Mouse (Mus musculus) G1E (cell line): Measurements from ENCODE around the gene Cspg4. TPM values are rescaled to one million over a fixed set of nuclear protein-coding genes. Genes with fewer than 3 reads are reported as not detected.

Source experiments
- ATAC-seq: 2 replicates; pipeline ENCODE4 v1.8.0; 2016; ENCODE audit warnings: mild to moderate bottlenecking; ENCODE audit not compliant: insufficient number of reproducible peaks, poor library complexity, low FRiP score, severe bottlenecking; ENCODE audit errors: extremely low read depth
- DNase-seq: peaks from one replicate; pipeline ENCODE4 v3.0.0; 2012; ENCODE audit warnings: low spot score
- H3K27me3 ChIP-seq: 2 replicates; pipeline ENCODE4 v1.6.1; 2012; ENCODE audit warnings: mild to moderate bottlenecking, low read length, inconsistent platforms; ENCODE audit not compliant: insufficient read depth
- H3K36me3 ChIP-seq: replicated peaks from 2 replicates; pipeline ENCODE3; 2012; ENCODE audit warnings: mild to moderate bottlenecking, inconsistent platforms
- H3K4me1 ChIP-seq: 2 replicates; pipeline ENCODE4 v1.6.1; 2012; ENCODE audit warnings: low read depth, low read length, inconsistent platforms, mixed read lengths; ENCODE audit not compliant: insufficient read depth
- H3K4me3 ChIP-seq: 2 replicates; pipeline ENCODE4 v1.5.1; 2012; ENCODE audit warnings: low read depth, mild to moderate bottlenecking, inconsistent platforms, low read length, moderate library complexity, mixed read lengths
- H3K9me3 ChIP-seq: replicated peaks from 2 replicates; pipeline ENCODE4 v1.6.1; 2012; ENCODE audit warnings: inconsistent platforms
- CTCF ChIP-seq: IDR thresholded peaks from 2 replicates; pipeline ENCODE4 v1.5.1; 2012; ENCODE audit warnings: low read depth, low read length, inconsistent platforms, mixed read lengths
- GATA1 ChIP-seq: IDR thresholded peaks from 2 replicates; pipeline ENCODE4 v1.6.1; 2012; ENCODE audit warnings: borderline replicate concordance, low read length, inconsistent platforms, mixed read lengths
- GATA2 ChIP-seq: IDR thresholded peaks from 2 replicates; pipeline ENCODE4 v1.6.1; 2012; ENCODE audit warnings: low read depth, low read length, inconsistent platforms, borderline replicate concordance
- POLR2AphosphoS5 ChIP-seq: IDR thresholded peaks from 2 replicates; pipeline ENCODE4 v1.6.1; 2012; ENCODE audit warnings: low read depth, low read length, inconsistent platforms; ENCODE audit not compliant: insufficient replicate concordance
- TAL1 ChIP-seq: conservative IDR thresholded peaks from 2 replicates; pipeline ENCODE4 v1.6.1; 2012; ENCODE audit warnings: low read depth, low read length, inconsistent platforms, mixed read lengths
- polyA plus RNA-seq: library from polyadenylated mRNA; stranded (reverse); fragments of >175 nt; gene quantifications from 2 replicates; pipeline ENCODE4 v1.2.3, GENCODE M21; 2012
- total RNA-seq, 2 experiments: library from RNA; stranded (forward) in 1 of 2; stranded (reverse) in 1 of 2; fragments of 200-1000 nt in 1 of 2; fragments of >200 nt in 1 of 2; fragmentation: Nextera tagmentation in 1 of 2; gene quantifications; 2 replicates each; pipeline ENCODE4 v1.2.3; 2014 to 2017

Gene Cspg4
- total and polyA plus RNA-seq, 3 experiments, result 0.16 TPM; not detected in 2

GRCm38 (mm10) chr9:56892111-56892510 lies 27.3 kb downstream of the Cspg4 start:
- no peak for ATAC-seq
- no peak for DNase-seq
- H3K4me1 ChIP-seq, result peaks cover 21% of the 10 kb centered on the region
- H3K36me3 ChIP-seq, result no peaks in the 10 kb centered on the region
- no peak overlapping the region for H3K4me3 ChIP-seq
- peaks cover 55% of the 10 kb centered on the region for H3K27me3 ChIP-seq
- TF ChIP-seq GATA1, result no peak
- no peak for TF ChIP-seq TAL1
- TF ChIP-seq CTCF, result no peak
- no peak for TF ChIP-seq GATA2
- no peak for TF ChIP-seq POLR2AphosphoS5
- no peaks in the 10 kb centered on the region for H3K9me3 ChIP-seq

GRCm38 (mm10) chr9:56893313-56893712 lies 28.5 kb downstream of the Cspg4 start:
- DNase-seq (no peak), ATAC-seq (no peak)
- Histone ChIP-seq H3K36me3 (no peaks in the 10 kb centered on the region), H3K27me3 (peaks cover 56% of the 10 kb centered on the region), H3K4me3 (no peak overlapping the region), H3K4me1 (peaks cover 17% of the 10 kb centered on the region), H3K9me3 (no peaks in the 10 kb centered on the region)
- TF ChIP-seq CTCF, result no peak

- H3K4me1 ChIP-seq, result peaks cover 17% of the 10 kb centered on the region
- DNase-seq (no peak), ATAC-seq (no peak)
- H3K36me3 ChIP-seq, result no peaks in the 10 kb centered on the region
- H3K27me3 ChIP-seq, result peaks cover 57% of the 10 kb centered on the region
- TF ChIP-seq TAL1 (no peak), GATA2 (no peak)
- H3K9me3 ChIP-seq, result no peaks in the 10 kb centered on the region
- no peak overlapping the region for H3K4me3 ChIP-seq
These were observed 29.2 kb downstream of the Cspg4 start for GRCm38 (mm10) chr9:56894006-56894405.

GRCm38 (mm10) chr9:56896779-56897178 lies 31.9 kb downstream of the Cspg4 start:
- ATAC-seq, result no peak
- Histone ChIP-seq H3K4me1 (peaks cover 5% of the 10 kb centered on the region), H3K4me3 (no peak overlapping the region), H3K27me3 (peaks cover 63% of the 10 kb centered on the region), H3K36me3 (no peaks in the 10 kb centered on the region), H3K9me3 (no peaks in the 10 kb centered on the region)
- no peak for TF ChIP-seq CTCF
- no peak for TF ChIP-seq TAL1
- TF ChIP-seq POLR2AphosphoS5, result no peak
- no peak for TF ChIP-seq GATA2
- TF ChIP-seq GATA1, result no peak
- DNase-seq, result no peak

GRCm38 (mm10) chr9:56899409-56899808 lies 34.6 kb downstream of the Cspg4 start:
- ATAC-seq (no peak), DNase-seq (no peak)
- Histone ChIP-seq H3K36me3 (no peaks in the 10 kb centered on the region), H3K27me3 (peaks cover 41% of the 10 kb centered on the region), H3K9me3 (no peaks in the 10 kb centered on the region), H3K4me3 (no peak overlapping the region), H3K4me1 (0 out of 2 replicates have a peak, but pooled peaks cover 4% of the 10 kb centered on the region)
- TF ChIP-seq CTCF (no peak), GATA2 (no peak), POLR2AphosphoS5 (no peak), GATA1 (no peak), TAL1 (no peak)

- H3K27me3 ChIP-seq, result peaks cover 37% of the 10 kb centered on the region
- H3K36me3 ChIP-seq, result no peaks in the 10 kb centered on the region
- TF ChIP-seq GATA2, result no peak
- no peak for TF ChIP-seq POLR2AphosphoS5
- no peak for TF ChIP-seq CTCF
- TF ChIP-seq GATA1, result no peak
- no peak for TF ChIP-seq TAL1
- 0 out of 2 replicates have a peak, but pooled peaks cover 4% of the 10 kb centered on the region for H3K4me1 ChIP-seq
- no peak overlapping the region for H3K4me3 ChIP-seq
- DNase-seq (no peak), ATAC-seq (no peak)
- H3K9me3 ChIP-seq, result no peaks in the 10 kb centered on the region
These were observed 35.2 kb downstream of the Cspg4 start for GRCm38 (mm10) chr9:56900060-56900459.

- H3K36me3 ChIP-seq, result no peaks in the 10 kb centered on the region
- H3K4me1 ChIP-seq, result 0 out of 2 replicates have a peak, but pooled peaks cover 4% of the 10 kb centered on the region
- no peak for ATAC-seq
- no peak overlapping the region for H3K4me3 ChIP-seq
- no peak for TF ChIP-seq GATA1
- no peak for TF ChIP-seq CTCF
- no peak for TF ChIP-seq GATA2
- TF ChIP-seq TAL1, result no peak
- no peak for TF ChIP-seq POLR2AphosphoS5
- no peaks in the 10 kb centered on the region for H3K9me3 ChIP-seq
- peaks cover 33% of the 10 kb centered on the region for H3K27me3 ChIP-seq
- no peak for DNase-seq
These were observed 35.7 kb downstream of the Cspg4 start for GRCm38 (mm10) chr9:56900571-56900970.
